Mouse (Mus musculus) spleen, adult 2 months (tissue): ENCODE data around the gene Armh1.

Source experiments
- CTCF ChIP-seq: fragments of 200-500 bp; IDR thresholded peaks from 2 replicates; pipeline ENCODE4 v1.5.1; 2011; ENCODE audit warnings: mild to moderate bottlenecking, inconsistent platforms; ENCODE audit not compliant: insufficient read depth, insufficient read length, insufficient replicate concordance; ENCODE audit errors: extremely low read depth
- POLR2A ChIP-seq: fragments of 200-500 bp; IDR thresholded peaks from 2 replicates; pipeline ENCODE4 v1.6.1; 2011; ENCODE audit warnings: low read depth, low read length, inconsistent platforms

GRCm38 (mm10) chr4:117231208-117231607 lies 20.7 kb downstream of the Armh1 start:
- TF ChIP-seq CTCF: no peak
- TF ChIP-seq POLR2A: no peak
